Mouse (Mus musculus) heart, embryonic 11.5 days (tissue): ENCODE measurements around the gene Spag6. TPM values are rescaled to one million over a fixed set of nuclear protein-coding genes. Genes with fewer than 3 reads are reported as not detected.

Source experiments
- ATAC-seq: fragments of 200-750 bp; cut with Nextera tagmentation; replicated peaks from 2 replicates; pipeline ENCODE4 v1.8.0; 2017; ENCODE audit warnings: moderate library complexity; ENCODE audit not compliant: insufficient number of reproducible peaks, low FRiP score, low TSS enrichment
- H3K27ac ChIP-seq: fragments of 300-500 bp; sonication (generic); 2 replicates; pipeline ENCODE4 v1.5.1; 2014; ENCODE audit warnings: mild to moderate bottlenecking, low read depth, low read length
- H3K27me3 ChIP-seq: fragments of 300-500 bp; sonication (generic); 2 replicates; pipeline ENCODE4 v1.6.1; 2014; ENCODE audit warnings: mild to moderate bottlenecking, low read length, mixed read lengths; ENCODE audit not compliant: control insufficient read depth, insufficient read depth
- H3K36me3 ChIP-seq: fragments of 300-500 bp; sonication (generic); 2 replicates; pipeline ENCODE4 v1.6.1; 2014; ENCODE audit warnings: mild to moderate bottlenecking, low read length, moderate library complexity, mixed read lengths; ENCODE audit not compliant: control insufficient read depth, insufficient read depth
- H3K4me1 ChIP-seq: fragments of 300-500 bp; sonication (generic); 2 replicates; pipeline ENCODE4 v1.6.1; 2014; ENCODE audit warnings: low read length; ENCODE audit not compliant: control insufficient read depth, insufficient read depth
- H3K4me2 ChIP-seq: fragments of 300-500 bp; sonication (generic); 2 replicates; pipeline ENCODE4 v1.6.1; 2014; ENCODE audit warnings: mild to moderate bottlenecking, moderate library complexity
- H3K4me3 ChIP-seq: fragments of 300-500 bp; sonication (generic); 2 replicates; pipeline ENCODE4 v1.5.1; 2014; ENCODE audit warnings: low read depth, low read length
- H3K9ac ChIP-seq: fragments of 300-500 bp; sonication (generic); 2 replicates; pipeline ENCODE4 v1.6.1; 2014; ENCODE audit warnings: mild to moderate bottlenecking, low read depth, low read length, moderate library complexity
- H3K9me3 ChIP-seq: fragments of 300-500 bp; sonication (generic); replicated peaks from 2 replicates; pipeline ENCODE4 v1.6.1; 2016; ENCODE audit warnings: low read length; ENCODE audit not compliant: control insufficient read depth
- WGBS: fragments of 180-500 bp; shearing (Covaris S2); extraction: QIAGEN DNeasy Blood & Tissue Kit; methylation state at CpG from one replicate; pipeline ENCODE4 v1.1.7; 2014; ENCODE audit not compliant: insufficient replicate concordance; 5-methylcytosine and 5-hydroxymethylcytosine counted together
- polyA plus RNA-seq: library from polyadenylated mRNA; unstranded; fragments of >200 nt; fragmentation: Nextera tagmentation; extraction: Ambion mirVana; gene quantifications from 2 replicates; pipeline ENCODE4 v1.2.1, GENCODE M21; 2014

The Spag6 gene
- polyA plus RNA-seq, 1 experiment from 2014 or later = not detected

DNA sequence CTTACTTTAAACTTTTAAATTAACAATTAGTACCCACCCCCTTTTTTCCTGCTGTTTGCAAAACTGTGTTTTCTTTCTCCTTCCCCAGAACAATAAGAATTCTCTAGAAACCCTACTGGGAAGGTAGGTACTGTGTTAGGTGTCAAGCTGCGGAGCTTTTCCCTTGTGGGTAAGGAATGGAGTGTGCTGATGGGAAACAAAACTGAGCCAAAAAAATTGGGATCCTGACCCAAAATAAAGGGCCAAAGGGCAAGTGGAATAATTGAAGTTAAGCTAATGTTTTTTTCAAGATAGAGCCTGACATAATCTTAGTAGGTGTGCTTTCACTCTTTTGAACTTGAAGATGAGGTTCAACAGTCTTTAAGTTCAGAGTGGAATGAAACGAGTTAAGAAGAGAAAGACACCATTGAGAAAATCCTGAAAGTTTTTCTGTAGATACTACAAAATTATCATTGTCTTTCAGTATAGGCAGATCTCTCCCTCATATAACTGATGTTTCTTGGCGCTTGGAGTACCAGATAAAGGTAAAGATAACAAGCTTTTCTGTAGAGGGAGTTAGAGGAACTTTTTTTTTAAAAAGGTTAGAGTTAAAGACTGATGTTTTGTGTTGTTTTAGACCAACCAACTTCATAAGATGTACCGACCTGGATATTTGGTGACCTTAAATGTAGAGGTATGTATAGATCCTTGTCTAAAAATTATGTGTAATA lies 19.5 kb upstream of the Spag6 start:
- ATAC-seq = no peak
- Histone ChIP-seq H3K36me3 (no peaks in the 10 kb centered on the region), H3K9me3 (no peaks in the 10 kb centered on the region), H3K9ac (no peak overlapping the region), H3K4me3 (no peak overlapping the region), H3K27ac (no peak overlapping the region), H3K27me3 (peaks cover 14% of the 10 kb centered on the region), H3K4me1 (peaks cover 4% of the 10 kb centered on the region), H3K4me2 (no peak overlapping the region)
- WGBS = 51% methylated on average over 4 of the region's 4 CpGs

DNA sequence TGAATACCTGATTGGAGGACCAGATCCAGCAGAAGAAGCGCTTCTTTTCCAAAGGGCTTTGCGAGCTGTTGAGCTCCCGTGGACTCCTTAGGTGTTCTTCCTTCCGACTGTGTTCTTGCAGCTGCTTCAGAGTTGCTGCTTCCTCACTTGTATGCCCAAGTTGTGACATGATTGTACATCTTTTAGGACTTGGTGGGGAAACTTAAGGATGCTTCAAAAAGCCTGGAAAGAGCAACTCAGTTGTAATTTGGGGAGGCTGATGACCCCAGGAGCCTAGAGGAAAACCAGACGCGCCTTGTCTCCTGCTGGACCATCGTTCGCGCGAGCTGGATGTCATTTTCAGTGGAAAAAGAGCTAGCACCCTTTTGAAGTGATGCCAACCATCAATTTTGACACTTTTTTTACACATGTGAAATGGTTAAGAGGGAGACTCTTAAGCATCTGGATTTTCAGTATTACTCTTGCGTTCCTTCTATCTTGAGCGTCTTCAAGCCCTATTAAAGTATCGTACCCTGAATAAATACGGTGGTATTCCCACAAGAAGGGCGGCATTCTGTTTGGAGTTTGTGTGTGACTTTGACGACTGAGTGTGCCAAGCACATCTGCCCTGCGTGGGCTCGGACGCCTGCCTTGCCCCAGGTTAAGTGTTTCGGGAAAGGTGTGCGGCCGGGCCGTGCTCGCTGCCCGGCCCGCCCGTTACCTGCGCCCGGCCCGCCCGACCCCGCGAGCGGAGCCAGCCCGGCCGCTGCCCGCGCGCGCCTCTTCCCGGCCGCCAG lies 18.0 kb upstream of the Spag6 start:
- Histone ChIP-seq H3K27ac (peak overlapping the region; percentile 74), H3K9ac (peak overlapping the region; percentile 88; the same call in 1 of the 2 replicates), H3K4me2 (peak overlapping the region; percentile 77), H3K36me3 (no peaks in the 10 kb centered on the region), H3K27me3 (peaks cover 28% of the 10 kb centered on the region), H3K4me3 (peak overlapping the region; percentile 74), H3K9me3 (no peaks in the 10 kb centered on the region), H3K4me1 (peaks cover 12% of the 10 kb centered on the region)
- ATAC-seq = no peak
- WGBS = 10% methylated on average over 31 of the region's 42 CpGs

DNA sequence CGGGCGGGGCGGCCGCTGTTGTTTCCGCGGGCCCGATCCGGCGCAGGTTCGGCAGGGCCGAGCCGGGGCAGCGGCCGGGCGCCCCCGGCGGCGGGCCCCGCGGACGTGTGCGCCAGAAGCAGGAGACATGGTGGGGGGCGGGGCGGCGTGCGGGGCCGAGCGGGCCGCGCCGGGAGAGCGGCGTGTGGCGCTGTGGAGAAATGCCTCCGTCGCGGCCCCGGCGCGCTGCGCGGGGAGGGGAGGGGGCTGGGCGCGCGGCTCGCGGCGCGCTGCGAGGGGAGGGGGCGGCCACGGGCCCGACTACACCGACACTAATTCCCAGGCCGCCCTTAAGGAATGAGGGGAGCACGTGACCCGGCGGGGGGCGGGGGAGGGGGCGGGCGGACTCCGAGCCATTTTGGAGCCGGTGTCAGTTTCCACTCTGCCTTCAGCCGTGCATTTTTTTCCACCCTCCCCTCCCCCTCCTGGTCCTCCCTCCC lies 17.3 kb upstream of the Spag6 start:
- H3K27me3 ChIP-seq = peaks cover 33% of the 10 kb centered on the region
- H3K4me2 ChIP-seq = peak overlapping the region; percentile 77
- no peaks in the 10 kb centered on the region for H3K36me3 ChIP-seq
- peak overlapping the region; percentile 74 for H3K27ac ChIP-seq
- peaks cover 12% of the 10 kb centered on the region for H3K4me1 ChIP-seq
- peak overlapping the region; percentile 74 for H3K4me3 ChIP-seq
- H3K9me3 ChIP-seq = no peaks in the 10 kb centered on the region
- peak; percentile 83 for ATAC-seq
- WGBS = 1% methylated on average over 17 of the region's 64 CpGs
- peak overlapping the region; percentile 88 for H3K9ac ChIP-seq

DNA sequence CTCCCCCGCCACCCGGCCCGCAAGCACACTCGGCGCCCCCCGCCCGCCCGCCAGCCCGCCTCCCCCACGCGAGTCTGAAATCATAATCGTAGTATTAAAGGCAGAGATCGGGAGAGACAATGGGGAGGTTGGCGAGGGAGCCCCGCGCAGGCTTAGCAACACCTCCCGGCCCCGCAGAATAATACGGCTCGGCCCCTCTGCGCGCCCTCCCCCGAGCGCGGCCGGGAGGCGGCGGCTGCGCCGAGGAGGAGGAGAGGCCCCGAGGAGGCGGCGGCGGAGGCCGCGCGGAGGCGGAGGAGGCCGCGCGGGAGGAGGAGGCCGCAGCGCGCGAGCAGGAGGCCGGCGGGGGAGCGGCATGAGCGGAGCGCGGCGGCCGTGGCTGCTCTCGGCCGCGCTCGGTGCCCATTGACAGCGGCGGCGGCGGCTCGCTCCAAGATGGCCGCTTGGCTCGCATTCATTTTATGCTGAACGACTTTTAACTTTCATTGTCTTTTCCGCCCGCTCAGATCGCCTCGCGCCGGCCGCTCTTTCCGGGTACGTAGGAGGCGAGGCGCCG lies 16.8 kb upstream of the Spag6 start, which contains the start of gene Bmi1:
Gene Bmi1, plus strand, starts transcription at position 83 of the 556 bp plus-strand sequence.
- peak within 1 kb of the TSS; percentile 88 for H3K9ac ChIP-seq
- 3% methylated on average over 47 of the region's 77 CpGs for WGBS
- peaks cover 12% of the 10 kb centered on the region for H3K4me1 ChIP-seq
- peak; percentile 53 for ATAC-seq
- H3K9me3 ChIP-seq = no peaks in the 10 kb centered on the region
- H3K4me3 ChIP-seq = peak within 1 kb of the TSS; percentile 74
- H3K36me3 ChIP-seq = no peaks in the 10 kb centered on the region
- H3K27ac ChIP-seq = peak within 1 kb of the TSS; percentile 74
- H3K4me2 ChIP-seq = peak within 1 kb of the TSS; percentile 77
- peaks cover 33% of the 10 kb centered on the region for H3K27me3 ChIP-seq

DNA sequence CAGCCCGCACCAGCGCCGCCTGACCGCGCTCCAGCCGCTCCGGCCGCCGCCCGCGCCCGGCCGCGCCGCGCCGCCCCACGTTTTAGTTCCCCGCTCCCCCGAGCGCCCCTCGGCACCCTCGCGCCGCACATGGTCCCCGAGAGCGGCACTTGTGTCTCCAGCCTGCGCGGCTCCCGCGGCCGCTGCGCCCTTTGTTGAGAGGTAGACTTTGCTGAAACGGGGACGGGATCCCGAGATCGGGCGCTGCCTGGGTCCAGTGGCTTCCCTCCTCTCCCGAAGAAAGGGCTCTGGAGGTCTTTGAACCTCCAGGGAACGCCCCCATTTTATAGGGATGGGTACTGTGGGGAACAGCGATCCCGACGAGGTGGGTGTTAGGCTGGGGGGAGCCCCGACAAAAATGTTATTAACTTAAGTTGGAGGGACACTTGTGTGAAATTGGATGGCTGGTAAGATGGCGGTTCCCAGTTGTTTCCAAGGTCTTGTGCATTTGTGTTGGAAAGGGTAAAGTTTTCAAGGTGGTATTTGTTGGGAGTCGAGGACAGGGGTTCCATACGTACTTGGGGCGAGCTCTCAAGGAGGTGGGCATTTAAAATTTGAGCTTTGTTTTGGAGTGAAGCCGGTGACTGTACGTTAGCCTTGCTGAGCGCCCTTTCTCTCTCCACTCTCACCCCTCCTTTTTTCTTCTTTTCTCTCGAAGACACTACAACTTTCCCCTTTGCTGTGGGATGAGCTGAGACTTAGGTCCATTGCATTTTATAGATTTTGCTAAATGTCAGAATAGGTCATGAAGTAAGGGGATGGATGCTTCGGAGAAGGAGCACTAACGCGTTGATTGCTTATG lies 16.0 kb upstream of the Spag6 start:
- 0 out of 2 replicates have a peak, but pooled peaks have one; percentile 5 for ATAC-seq

DNA sequence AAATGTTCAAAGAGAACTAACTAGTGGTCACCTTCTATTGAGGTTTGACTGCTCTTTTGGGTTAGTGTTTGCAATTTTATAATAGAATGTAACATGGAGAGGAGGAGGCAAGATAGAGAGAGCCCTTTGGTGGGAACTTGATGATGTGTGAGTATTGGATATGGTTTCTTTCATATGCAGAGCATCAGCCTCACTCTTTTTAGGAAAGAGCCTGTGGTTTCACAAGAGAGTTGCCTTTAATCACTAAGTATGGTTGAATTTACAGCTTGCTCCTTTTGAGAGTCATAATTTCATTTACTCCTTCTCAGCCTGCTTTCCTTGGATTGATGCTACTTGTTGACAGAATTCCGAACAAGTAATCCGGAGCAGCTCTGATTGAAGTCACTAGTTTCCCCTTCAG lies 14.1 kb upstream of the Spag6 start:
- no peak overlapping the region for H3K4me2 ChIP-seq
- ATAC-seq = no peak
- no peaks in the 10 kb centered on the region for H3K36me3 ChIP-seq
- no peak overlapping the region for H3K27ac ChIP-seq
- no peaks in the 10 kb centered on the region for H3K9me3 ChIP-seq
- H3K9ac ChIP-seq = no peak overlapping the region
- no peak overlapping the region for H3K4me3 ChIP-seq
- peaks cover 12% of the 10 kb centered on the region for H3K4me1 ChIP-seq
- WGBS = 23% methylated on average over 2 of the region's 2 CpGs
- H3K27me3 ChIP-seq = peaks cover 41% of the 10 kb centered on the region

More for the DNA sequence above, 16.0 kb upstream of the Spag6 start:
- H3K27me3 ChIP-seq = peaks cover 37% of the 10 kb centered on the region
- peaks cover 12% of the 10 kb centered on the region for H3K4me1 ChIP-seq
- no peak overlapping the region for H3K27ac ChIP-seq
- H3K9me3 ChIP-seq = no peaks in the 10 kb centered on the region
- peak overlapping the region; percentile 74 for H3K4me3 ChIP-seq
- WGBS = under 1% methylated on average over 43 of the region's 55 CpGs
- H3K9ac ChIP-seq = peak overlapping the region; percentile 88
- H3K36me3 ChIP-seq = no peaks in the 10 kb centered on the region
- peak overlapping the region; percentile 77 for H3K4me2 ChIP-seq

DNA sequence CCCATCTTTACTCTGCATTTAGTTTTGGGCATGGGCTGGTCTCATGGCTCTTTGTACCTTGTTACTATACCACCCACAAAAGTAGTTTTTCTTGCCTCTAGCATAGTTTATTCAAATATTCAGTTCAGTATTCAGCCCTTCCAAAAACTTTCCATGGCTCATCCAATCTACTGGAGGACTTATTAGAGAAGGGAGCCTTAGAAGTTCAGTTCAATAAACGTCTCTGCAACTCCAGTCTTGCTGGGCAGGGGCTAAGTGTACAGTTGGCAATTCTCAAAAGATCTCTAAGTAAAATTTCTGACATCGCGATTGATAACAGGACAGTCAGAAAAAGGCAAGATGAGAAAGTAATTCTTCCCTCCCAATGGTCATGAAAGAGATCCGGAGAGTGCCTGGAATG lies 13.3 kb upstream of the Spag6 start:
- H3K9me3 ChIP-seq = no peaks in the 10 kb centered on the region
- WGBS = 0% methylated on average over 4 of the region's 4 CpGs
- no peak overlapping the region for H3K27ac ChIP-seq
- H3K4me3 ChIP-seq = peak overlapping the region; percentile 51
- peak overlapping the region; percentile 86 for H3K4me2 ChIP-seq
- H3K36me3 ChIP-seq = no peaks in the 10 kb centered on the region
- peak overlapping the region; percentile 52; the same call in 1 of the 2 replicates for H3K9ac ChIP-seq
- ATAC-seq = no peak
- peaks cover 41% of the 10 kb centered on the region for H3K27me3 ChIP-seq
- H3K4me1 ChIP-seq = peaks cover 12% of the 10 kb centered on the region

DNA sequence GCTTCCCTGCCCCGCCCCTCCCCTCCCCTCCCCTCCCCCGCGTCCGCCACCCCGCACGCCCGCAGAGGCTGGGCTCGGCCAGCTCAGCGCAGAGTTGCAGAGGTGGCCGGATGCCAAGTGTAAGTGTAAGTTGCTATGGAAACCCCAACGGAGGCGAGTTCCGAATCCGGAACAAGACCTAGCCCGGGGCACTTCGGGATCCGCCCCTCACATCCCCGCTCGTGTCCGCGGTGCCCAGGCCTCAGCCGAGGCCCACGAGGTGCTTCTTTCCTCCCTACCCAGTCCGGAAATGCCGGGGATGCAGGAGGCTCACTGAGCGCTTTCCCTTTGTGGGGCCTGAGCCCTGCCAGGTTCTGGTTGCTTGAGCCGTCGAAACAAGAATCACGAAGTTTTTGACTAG lies 12.9 kb upstream of the Spag6 start:
- ATAC-seq = no peak
- H3K4me3 ChIP-seq = peak overlapping the region; percentile 51
- WGBS = under 1% methylated on average over 28 of the region's 29 CpGs
- H3K4me1 ChIP-seq = peaks cover 12% of the 10 kb centered on the region
- peak overlapping the region; percentile 86 for H3K4me2 ChIP-seq
- peak overlapping the region; percentile 52; the same call in 1 of the 2 replicates for H3K9ac ChIP-seq
- H3K27ac ChIP-seq = no peak overlapping the region
- no peaks in the 10 kb centered on the region for H3K36me3 ChIP-seq
- no peaks in the 10 kb centered on the region for H3K9me3 ChIP-seq
- peaks cover 38% of the 10 kb centered on the region for H3K27me3 ChIP-seq
